Mouse (Mus musculus) spleen, adult 2 months (tissue): ENCODE data around the gene Sh3d21.

Experiments used
- CTCF ChIP-seq: fragments of 200-500 bp; IDR thresholded peaks from 2 replicates; pipeline ENCODE4 v1.5.1; 2011; ENCODE audit warnings: mild to moderate bottlenecking, inconsistent platforms; ENCODE audit not compliant: insufficient read depth, insufficient read length, insufficient replicate concordance; ENCODE audit errors: extremely low read depth
- POLR2A ChIP-seq: fragments of 200-500 bp; IDR thresholded peaks from 2 replicates; pipeline ENCODE4 v1.6.1; 2011; ENCODE audit warnings: low read depth, low read length, inconsistent platforms

DNA sequence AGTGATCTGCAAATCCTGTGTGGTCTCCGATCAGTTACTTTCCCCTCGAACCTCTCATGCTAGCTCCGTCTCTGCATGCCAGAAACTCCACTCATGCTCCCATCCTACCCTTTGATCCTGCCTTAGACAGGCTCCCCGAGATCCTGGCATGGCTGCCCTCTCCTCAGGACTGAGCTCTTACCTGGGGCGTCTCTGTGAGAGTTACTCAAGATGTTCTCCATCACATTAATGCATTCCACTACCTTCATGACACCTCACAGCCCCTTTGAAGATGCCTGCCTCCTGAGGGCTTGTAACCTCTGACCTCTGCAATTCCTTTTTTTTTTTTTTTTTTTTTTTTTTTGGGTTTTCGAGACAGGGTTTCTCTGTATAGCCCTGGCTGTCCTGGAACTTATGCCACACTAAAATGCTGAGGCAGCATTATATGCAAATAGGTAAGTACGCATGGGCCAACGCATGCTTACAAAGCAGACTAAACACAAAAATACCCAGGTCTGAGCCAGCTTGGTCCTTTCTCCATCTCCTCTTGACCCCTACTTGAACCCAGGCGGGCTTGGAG lies 16.2 kb downstream of the Sh3d21 start:
- TF ChIP-seq CTCF (no peak), POLR2A (no peak)
